Mouse (Mus musculus) adrenal gland (tissue): ENCODE results near the gene Exosc1.
"Not testable (repeated sequence)": the region's sequence is repeated elsewhere in the genome, so short reads cannot be mapped to it uniquely, and the experiment has no call there.

Source experiments
- intact Hi-C: fragments of 180-260 bp; cut with DNase I; formaldehyde crosslinking; loops from one replicate; pipeline ENCODE4 v1.15.1; 2025

Exosc1 gene

GRCm38 (mm10) chr19:41915294-41915693 lies 17.9 kb downstream of the Exosc1 start:
- intact Hi-C loops: no loop called here

DNA sequence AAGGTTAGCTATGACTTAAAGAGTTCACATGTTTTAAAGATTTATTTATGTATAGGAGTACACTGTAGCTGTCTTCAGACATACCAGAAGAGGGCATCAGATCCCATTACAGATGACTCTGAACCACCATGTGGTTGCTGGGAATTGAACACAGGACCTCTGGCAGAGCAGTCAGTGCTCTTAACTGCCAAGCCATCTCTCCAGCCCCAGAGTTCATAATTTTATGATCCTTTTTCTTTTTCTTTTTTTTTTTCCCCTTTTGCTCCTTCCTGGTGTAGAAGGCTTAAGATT lies 18.7 kb downstream of the Exosc1 start:
- intact Hi-C loops: not testable (repeated sequence)

- intact Hi-C loops: loop anchor here (2.0 kb wide), 1 partner anchor 19 kb away; the partner anchor contains the start of genes Exosc1 and Zdhhc16
These were observed 19.2 kb downstream of the Exosc1 start for GRCm38 (mm10) chr19:41913774-41914591.

DNA sequence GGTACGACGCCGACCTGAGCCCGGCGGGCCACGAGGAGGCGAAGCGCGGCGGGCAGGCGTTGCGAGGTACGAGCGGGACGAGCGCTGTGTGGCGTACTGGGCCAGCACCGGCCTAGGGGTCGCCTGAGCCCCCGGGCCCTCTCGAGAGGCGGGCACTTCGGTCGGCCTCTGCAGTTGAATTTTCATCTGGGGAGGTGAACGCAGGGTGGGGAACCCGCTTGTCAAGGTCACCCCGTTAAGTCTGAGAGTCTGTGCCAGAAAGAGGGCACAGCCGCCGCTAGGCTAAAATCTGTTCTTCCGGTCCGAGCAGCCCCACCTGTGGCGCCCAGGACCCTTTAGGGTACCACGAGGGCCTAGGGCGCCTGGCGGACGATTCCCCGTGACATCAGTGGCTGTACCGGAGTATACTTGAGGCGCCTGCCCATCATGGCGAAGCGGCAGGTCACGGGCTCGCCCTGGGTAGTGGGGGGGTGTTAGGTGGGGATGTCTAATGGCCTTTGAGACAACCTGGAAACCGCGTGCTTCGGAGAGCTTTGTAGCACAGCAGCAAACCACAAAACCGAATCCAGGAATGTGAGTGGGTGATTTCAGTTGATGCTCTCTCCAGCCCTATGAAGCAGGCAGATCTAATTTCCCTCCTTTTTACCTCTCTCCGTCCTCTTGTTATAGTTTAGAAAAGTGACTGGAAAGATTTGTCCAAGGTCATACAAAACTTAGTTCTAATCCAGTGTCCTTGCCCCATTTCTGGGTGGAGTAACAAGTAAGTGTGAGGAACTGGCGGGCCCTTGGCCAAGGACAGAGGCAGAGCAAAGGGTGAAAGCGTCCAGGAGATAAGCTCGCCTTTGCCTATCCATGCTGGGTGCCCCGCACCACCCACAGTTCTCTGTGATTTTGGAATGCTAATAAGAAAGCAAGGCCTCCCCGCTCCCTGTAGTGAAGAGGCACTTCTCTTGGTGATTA lies 20.8 kb downstream of the Exosc1 start:
- intact Hi-C loops: loop anchor here (2.0 kb wide), 1 partner anchor 20 kb away; the partner anchor contains the start of genes Exosc1 and Zdhhc16

DNA sequence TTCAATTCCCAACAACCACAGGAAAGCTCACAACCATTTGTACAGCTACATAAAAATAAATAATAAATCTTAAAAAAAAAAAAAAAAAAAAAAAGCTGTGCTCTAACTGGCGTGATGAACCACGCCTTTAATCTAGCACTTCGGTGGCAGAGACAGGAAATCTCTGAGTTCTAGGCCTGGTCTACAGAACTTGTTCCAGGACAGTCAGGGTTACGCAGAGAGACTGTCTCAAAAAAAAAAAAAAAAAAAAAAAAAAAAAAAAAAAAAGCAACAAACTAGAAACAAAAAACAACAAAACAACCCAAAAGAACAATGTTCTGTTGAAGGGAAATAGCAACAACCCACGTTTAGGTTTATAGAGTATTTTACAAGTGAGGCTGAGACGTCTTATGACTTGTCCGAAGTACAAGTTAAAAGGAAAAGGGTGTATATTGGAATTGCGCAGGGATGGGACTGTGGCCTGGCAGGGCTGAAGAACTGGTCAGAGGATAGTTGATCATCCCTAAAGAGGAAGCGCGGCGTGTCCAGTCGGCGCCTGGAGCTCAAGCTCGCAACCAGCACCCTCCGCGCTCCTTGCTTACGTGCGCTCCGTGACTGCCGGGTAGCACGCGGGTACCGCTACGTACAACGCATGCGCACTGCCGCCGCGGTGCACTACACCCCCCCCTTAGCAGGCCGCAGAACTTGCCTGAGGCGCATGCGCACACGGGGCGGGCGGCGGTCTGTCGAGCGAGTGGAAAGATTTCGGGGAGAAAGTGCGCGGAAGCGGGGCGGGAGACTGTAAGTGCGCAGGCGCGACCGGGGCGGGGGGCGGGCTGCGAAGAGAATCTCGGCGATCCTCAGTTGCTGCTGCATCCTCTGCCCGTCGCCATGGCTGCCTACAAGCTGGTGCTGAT lies 21.8 kb downstream of the Exosc1 start, which contains the start of gene Pgam1:
Gene Pgam1 (plus strand): TSS at position 746 of the 896 bp plus-strand sequence.
- intact Hi-C loops: loop anchor here (2.0 kb wide), 1 partner anchor 21 kb away; the partner anchor contains the start of genes Exosc1 and Zdhhc16

DNA sequence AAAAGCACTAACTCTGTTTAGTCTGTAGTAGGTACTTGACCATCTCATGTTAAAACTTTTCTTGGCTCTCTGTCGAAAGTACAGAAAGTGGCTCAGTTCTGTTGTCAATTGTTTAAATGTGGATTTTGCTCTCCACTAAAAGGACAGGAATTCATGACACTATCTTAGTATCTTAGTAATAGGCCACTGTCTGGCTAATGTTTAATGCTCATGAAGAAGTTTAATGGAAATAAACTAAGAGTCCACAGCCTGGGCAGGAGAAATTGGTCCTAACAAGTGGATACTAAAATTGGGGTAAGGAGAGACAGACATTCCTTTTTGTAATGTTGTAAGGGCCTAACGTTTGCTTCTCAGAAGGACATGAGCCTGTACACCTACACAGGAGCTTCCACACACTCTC lies 22.8 kb downstream of the Exosc1 start:
- intact Hi-C loops: no loop called here

DNA sequence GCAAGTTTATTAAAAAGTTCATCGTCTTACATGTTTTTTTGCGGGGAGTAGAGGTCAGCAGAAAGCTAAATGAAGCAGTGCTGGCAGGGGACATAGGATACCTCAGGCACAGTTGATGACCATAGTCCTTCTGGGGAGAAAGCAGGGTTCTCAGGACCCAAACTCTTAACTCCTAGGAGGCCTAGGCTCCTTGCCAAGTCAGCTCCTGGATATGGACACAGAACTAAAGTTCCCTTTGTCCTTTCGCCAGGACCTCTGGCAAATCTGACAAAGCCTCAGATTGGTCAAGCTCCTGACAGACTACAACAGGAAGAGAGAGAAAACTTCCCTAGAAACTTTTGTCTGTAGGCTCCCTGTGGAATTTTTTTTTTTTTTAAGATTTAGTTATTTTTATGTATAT lies 24.5 kb downstream of the Exosc1 start:
- intact Hi-C loops: no loop called here

DNA sequence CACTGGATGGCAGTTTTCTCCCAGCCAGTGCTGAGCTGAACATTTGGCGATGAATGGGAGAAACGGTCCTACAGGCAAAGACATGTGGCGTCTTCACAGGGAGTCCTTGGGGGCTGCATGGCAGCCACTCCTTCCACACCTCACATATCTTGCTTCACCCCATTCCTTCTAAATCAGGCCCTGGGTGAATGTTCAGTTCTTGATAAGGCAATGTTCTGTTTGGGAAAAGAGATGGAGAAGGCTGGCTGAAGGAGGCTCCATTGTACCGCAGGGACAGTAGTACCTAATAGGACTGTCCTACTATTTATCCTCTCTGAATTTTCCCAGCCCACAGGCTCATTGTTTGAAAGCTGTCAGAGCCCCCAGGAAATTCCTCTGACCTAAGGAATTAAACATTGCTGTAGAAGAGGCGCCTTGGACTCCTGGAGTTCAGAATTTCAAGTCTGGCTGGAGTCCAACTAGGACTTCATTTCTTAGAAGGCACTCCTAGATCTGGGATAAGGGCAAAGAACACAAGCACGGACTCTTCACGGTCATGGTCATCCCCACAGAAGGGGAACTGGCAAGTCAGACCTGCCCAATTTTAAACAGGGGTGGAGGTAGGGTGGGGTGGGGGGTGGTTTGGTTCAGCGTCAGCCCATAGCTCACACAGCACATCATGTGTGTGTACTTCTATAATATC lies 26.0 kb downstream of the Exosc1 start:
- intact Hi-C loops: no loop called here

DNA sequence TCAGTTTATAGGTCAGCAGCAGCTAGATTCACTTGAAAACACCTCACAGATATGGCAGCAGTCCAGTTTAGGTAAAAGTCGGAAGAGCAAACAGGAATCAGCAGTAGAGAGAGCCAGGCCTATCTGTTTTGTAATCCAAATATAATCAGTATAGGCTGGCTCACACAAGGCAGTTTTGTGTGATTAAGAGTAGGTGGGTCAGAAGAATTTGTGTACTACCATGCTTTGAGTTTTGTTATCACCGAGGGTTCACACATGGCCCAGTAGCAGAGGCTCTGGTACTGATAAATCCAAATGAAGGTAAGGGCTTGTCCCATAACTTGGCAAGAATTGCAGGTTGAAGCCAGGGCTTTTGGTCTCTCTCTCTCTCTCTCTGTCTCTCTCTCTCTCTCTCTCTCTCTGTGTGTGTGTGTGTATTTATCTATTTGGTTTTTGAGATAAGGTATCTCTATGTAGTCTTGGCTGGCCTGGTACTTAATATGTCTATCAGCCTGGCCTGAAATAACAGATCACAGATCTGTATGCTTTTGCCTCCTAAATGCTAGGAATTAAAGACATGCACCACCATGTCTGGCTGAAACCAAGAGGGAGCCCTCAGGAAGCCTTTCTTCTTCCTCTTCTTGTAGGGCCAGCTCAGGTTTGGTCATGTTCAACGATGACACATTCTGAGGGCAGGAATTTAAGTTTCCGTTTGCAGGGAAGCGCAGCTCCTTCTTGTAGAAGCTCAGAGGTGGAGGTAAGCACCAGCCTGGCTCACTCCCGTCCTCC lies 26.7 kb downstream of the Exosc1 start:
- intact Hi-C loops: no loop called here

- intact Hi-C loops: no loop called here
These were observed 28.0 kb downstream of the Exosc1 start for GRCm38 (mm10) chr19:41905246-41905645.

GRCm38 (mm10) chr19:41902848-41903593 lies 30.2 kb downstream of the Exosc1 start:
- intact Hi-C loops: no loop called here

DNA sequence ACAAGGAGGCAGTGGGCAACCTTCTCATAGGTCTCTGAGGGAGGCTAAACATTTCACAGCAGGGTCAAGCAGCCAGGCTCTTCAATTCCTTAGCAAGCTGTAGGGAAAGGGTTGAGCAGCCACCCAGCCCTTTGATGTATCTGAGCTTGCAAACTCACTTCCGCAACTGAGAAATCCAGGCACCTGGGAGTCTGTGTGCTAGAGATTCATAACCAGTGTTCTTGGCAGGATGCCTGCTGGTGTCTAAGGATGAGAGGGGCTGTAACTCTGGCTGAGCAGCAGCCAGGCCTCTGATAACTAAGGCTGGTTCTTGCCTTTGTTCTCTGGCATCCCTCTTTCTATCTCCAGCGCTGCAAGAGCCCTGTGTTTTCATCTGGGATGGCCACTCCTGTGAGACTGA lies 31.5 kb downstream of the Exosc1 start:
- intact Hi-C loops: no loop called here

- intact Hi-C loops: no loop called here
These were observed 32.6 kb downstream of the Exosc1 start for GRCm38 (mm10) chr19:41900495-41901090.

GRCm38 (mm10) chr19:41898860-41899259 lies 34.4 kb downstream of the Exosc1 start:
- intact Hi-C loops: loop anchor here (5.0 kb wide), 1 partner anchor 33 kb away; the partner anchor contains the start of genes Exosc1 and Zdhhc16

GRCm38 (mm10) chr19:41896319-41896711 lies 36.9 kb downstream of the Exosc1 start:
- intact Hi-C loops: loop anchor here (5.0 kb wide), 1 partner anchor 36 kb away; the partner anchor contains the start of genes Exosc1 and Zdhhc16

DNA sequence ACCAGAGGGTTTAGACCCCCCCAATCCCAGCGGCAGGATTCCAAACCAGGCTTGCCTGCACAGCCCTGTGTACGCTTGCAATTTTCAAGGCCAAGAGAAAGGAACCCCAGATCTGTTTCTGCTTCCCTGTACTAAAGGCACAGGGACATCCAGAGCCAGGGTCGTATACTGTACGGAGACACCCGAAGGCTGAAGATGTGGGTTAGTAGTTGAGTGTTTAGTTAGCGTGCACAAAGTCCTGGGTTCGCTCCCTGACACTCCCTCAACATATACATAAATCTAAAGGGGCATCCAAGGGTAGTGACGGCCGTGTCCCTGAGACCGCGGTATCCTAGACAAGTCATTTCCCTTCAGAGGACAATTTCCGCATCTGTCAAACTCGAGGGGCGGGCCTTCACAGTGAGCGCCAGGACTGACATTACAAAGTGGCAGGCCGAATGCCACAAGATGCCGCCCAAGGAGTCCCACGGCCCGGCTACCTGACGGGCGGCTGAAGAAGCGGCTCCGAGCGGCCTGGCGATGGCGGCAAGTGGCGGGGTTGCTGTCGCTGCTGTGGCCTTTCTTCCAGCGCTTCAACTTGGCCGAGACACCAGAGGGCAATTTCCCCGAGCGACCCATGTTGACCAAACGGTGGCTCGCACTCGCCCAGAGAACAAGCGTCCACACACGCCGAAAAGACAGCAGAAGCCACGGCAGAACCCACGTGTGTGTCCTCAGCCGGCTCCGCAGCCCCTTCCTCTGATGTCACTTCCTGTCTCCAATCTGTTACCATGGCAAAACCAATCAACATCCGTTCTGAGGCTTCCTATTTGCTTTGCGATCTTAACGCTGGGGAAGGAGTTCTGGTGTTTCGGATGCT lies 37.5 kb downstream of the Exosc1 start, which contains the start of gene Rrp12:
Gene Rrp12 (minus strand): TSS at position 714 of the 859 bp plus-strand sequence.
- intact Hi-C loops: loop anchor here (5.0 kb wide), 1 partner anchor 37 kb away; the partner anchor contains the start of genes Exosc1 and Zdhhc16

DNA sequence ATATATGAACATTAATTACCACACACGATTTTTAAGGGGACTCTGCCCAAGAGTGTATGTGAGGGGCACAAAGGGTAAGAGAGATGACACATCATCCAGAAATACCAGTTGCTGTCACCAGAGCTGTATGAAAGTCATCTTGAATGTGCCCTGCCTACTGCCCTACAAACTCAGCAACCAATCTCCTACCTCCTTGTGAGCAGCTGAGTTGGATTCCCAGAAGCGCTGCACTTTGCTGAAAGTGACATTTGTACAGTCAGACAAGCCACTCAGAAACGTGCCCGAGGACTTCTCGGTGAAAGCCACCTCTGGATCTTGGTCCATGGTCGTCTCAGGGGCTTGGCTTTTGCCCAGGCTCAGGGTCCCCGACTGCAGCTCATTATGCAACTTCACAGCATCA lies 38.3 kb downstream of the Exosc1 start:
- intact Hi-C loops: loop anchor here (5.0 kb wide), 1 partner anchor 37 kb away; the partner anchor contains the start of genes Exosc1 and Zdhhc16
